Mouse (Mus musculus): ENCODE results near the gene Klhdc7b. TPM values are rescaled to one million over a fixed set of nuclear protein-coding genes. Genes with fewer than 3 reads are reported as not detected.

Klhdc7b gene
- 0.71 and 0.85 TPM in 2 replicates for polyA plus RNA-seq (2012; rRNA removed)

- Histone ChIP-seq H3K4me1 (ENCODE audit: control insufficient read depth, insufficient read depth, low read length) (no peaks in the 10 kb centered on the region), H3K27ac (ENCODE audit: insufficient read depth, low read length) (no peak within 1 kb of the TSS), H3K4me3 (ENCODE audit: insufficient read depth, low read length) (no peak within 1 kb of the TSS)
- TF ChIP-seq CTCF (IDR thresholded peaks at IDR 0.05; ENCODE audit: extremely low read depth, insufficient read depth, low read length) (no peak), POLR2A (IDR thresholded peaks at IDR 0.05; ENCODE audit: extremely low read depth, insufficient read depth, low read length) (no peak)
These were observed at the start of gene Klhdc7b for GRCm38 (mm10) chr15:89384617-89385016. TSS of gene Klhdc7b (plus strand) at chr15:89384917.

DNA sequence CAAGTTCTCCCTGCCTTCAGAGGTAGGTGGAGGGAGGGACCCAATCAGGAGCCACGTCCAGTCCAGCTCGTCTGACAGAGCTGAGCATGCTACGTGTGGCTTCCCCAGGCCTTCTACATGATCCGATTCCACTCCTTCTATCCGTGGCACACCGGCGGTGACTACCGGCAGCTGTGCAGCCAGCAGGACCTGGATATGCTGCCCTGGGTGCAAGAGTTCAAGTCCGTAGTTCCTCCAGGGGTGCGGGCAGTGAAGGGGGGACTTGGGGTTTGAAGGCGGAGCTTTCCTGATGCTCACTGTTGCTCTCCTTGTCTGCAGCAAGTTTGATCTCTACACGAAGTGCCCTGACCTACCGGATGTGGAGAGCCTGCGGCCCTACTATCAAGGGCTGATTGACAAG, 48.3 kb upstream of the Klhdc7b start:
- TF ChIP-seq POLR2A (IDR thresholded peaks at IDR 0.05; ENCODE audit: extremely low read depth, insufficient read depth, low read length) (no peak), CTCF (IDR thresholded peaks at IDR 0.05; ENCODE audit: extremely low read depth, insufficient read depth, low read length) (no peak)
- Histone ChIP-seq H3K27ac (ENCODE audit: insufficient read depth, low read length) (no peak overlapping the region), H3K4me1 (ENCODE audit: control insufficient read depth, insufficient read depth, low read length) (no peaks in the 10 kb centered on the region), H3K4me3 (ENCODE audit: insufficient read depth, low read length) (no peak overlapping the region)

GRCm38 (mm10) chr15:89339696-89340095, 45.0 kb upstream of the Klhdc7b start:
- Histone ChIP-seq H3K4me1 (ENCODE audit: control insufficient read depth, insufficient read depth, low read length) (no peaks in the 10 kb centered on the region), H3K27ac (ENCODE audit: insufficient read depth, low read length) (no peak overlapping the region), H3K4me3 (ENCODE audit: insufficient read depth, low read length) (no peak overlapping the region)
- no peak for TF ChIP-seq POLR2A (IDR thresholded peaks at IDR 0.05; ENCODE audit: extremely low read depth, insufficient read depth, low read length)
- TF ChIP-seq CTCF (IDR thresholded peaks at IDR 0.05; ENCODE audit: extremely low read depth, insufficient read depth, low read length) = no peak

DNA sequence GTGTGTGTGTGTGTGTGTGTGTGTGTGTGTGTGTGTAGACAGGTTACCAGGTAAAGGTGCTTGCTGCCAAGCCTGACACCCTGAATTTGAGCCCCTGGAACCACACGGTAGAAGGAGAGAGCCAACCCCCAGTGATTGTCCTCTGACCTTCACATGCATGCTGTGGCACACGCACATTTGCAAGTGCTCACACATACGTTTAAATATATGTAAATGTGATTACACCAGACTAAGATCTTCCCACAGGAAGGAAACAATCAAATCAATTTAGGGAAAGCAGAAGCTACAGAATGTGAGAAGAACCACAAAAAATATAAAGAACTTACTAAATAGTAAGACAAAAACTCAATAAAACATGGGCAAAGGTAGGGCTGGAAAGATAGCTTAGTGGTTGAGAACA, 44.6 kb upstream of the Klhdc7b start:
- Histone ChIP-seq H3K4me1 (ENCODE audit: control insufficient read depth, insufficient read depth, low read length) (no peaks in the 10 kb centered on the region), H3K4me3 (ENCODE audit: insufficient read depth, low read length) (no peak overlapping the region), H3K27ac (ENCODE audit: insufficient read depth, low read length) (no peak overlapping the region)
- TF ChIP-seq POLR2A (IDR thresholded peaks at IDR 0.05; ENCODE audit: extremely low read depth, insufficient read depth, low read length) (no peak), CTCF (IDR thresholded peaks at IDR 0.05; ENCODE audit: extremely low read depth, insufficient read depth, low read length) (no peak)

- TF ChIP-seq CTCF (IDR thresholded peaks at IDR 0.05; ENCODE audit: extremely low read depth, insufficient read depth, low read length) (no peak), POLR2A (IDR thresholded peaks at IDR 0.05; ENCODE audit: extremely low read depth, insufficient read depth, low read length) (no peak)
- no peaks in the 10 kb centered on the region for H3K4me1 ChIP-seq (ENCODE audit: control insufficient read depth, insufficient read depth, low read length)
These were observed 43.0 kb upstream of the Klhdc7b start for GRCm38 (mm10) chr15:89341678-89342077.

GRCm38 (mm10) chr15:89343325-89343724, 41.4 kb upstream of the Klhdc7b start:
- no peaks in the 10 kb centered on the region for H3K4me1 ChIP-seq (ENCODE audit: control insufficient read depth, insufficient read depth, low read length)
- no peak overlapping the region for H3K4me3 ChIP-seq (ENCODE audit: insufficient read depth, low read length)
- no peak for TF ChIP-seq CTCF (IDR thresholded peaks at IDR 0.05; ENCODE audit: extremely low read depth, insufficient read depth, low read length)
- TF ChIP-seq POLR2A (IDR thresholded peaks at IDR 0.05; ENCODE audit: extremely low read depth, insufficient read depth, low read length) = no peak
- H3K27ac ChIP-seq (ENCODE audit: insufficient read depth, low read length) = no peak overlapping the region

More at GRCm38 (mm10) chr15:89341678-89342077, 43.0 kb upstream of the Klhdc7b start:
- H3K4me3 ChIP-seq (ENCODE audit: insufficient read depth, low read length) = no peak overlapping the region
- H3K27ac ChIP-seq (ENCODE audit: insufficient read depth, low read length) = no peak overlapping the region

DNA sequence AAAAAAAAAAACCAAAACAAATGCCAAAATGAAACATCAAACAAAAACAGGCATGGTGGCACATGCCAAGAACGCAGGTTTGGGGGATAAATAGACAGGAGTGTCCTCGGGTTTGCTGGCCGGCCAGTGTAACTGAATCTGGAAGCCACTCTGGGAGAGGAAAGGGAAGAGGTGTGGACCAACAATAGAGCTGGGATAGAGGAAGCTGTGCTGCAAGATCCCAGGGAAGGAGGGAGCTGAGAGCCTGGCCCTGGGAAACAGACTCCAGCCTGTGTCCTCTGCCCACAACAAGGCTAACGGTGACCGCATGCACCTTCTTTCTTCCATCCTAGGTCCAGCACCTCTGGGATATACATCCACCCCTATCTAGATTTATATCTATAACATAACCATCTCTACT, 34.3 kb upstream of the Klhdc7b start:
- TF ChIP-seq CTCF (IDR thresholded peaks at IDR 0.05; ENCODE audit: extremely low read depth, insufficient read depth, low read length) = no peak
- TF ChIP-seq POLR2A (IDR thresholded peaks at IDR 0.05; ENCODE audit: extremely low read depth, insufficient read depth, low read length) = no peak
- H3K4me1 ChIP-seq (ENCODE audit: control insufficient read depth, insufficient read depth, low read length) = no peaks in the 10 kb centered on the region

GRCm38 (mm10) chr15:89351302-89351701, 33.4 kb upstream of the Klhdc7b start:
- H3K27ac ChIP-seq (ENCODE audit: insufficient read depth, low read length) = no peak overlapping the region
- no peak for TF ChIP-seq CTCF (IDR thresholded peaks at IDR 0.05; ENCODE audit: extremely low read depth, insufficient read depth, low read length)
- TF ChIP-seq POLR2A (IDR thresholded peaks at IDR 0.05; ENCODE audit: extremely low read depth, insufficient read depth, low read length) = no peak
- H3K4me1 ChIP-seq (ENCODE audit: control insufficient read depth, insufficient read depth, low read length) = no peaks in the 10 kb centered on the region
- no peak overlapping the region for H3K4me3 ChIP-seq (ENCODE audit: insufficient read depth, low read length)

More for the DNA sequence above, 34.3 kb upstream of the Klhdc7b start:
- Histone ChIP-seq H3K4me3 (ENCODE audit: insufficient read depth, low read length) (no peak overlapping the region), H3K27ac (ENCODE audit: insufficient read depth, low read length) (no peak overlapping the region)

- Histone ChIP-seq H3K27ac (ENCODE audit: insufficient read depth, low read length) (no peak overlapping the region), H3K4me3 (ENCODE audit: insufficient read depth, low read length) (no peak overlapping the region), H3K4me1 (ENCODE audit: control insufficient read depth, insufficient read depth, low read length) (no peaks in the 10 kb centered on the region)
- TF ChIP-seq CTCF (IDR thresholded peaks at IDR 0.05; ENCODE audit: extremely low read depth, insufficient read depth, low read length) (no peak), POLR2A (IDR thresholded peaks at IDR 0.05; ENCODE audit: extremely low read depth, insufficient read depth, low read length) (no peak)
These were observed 32.7 kb upstream of the Klhdc7b start for GRCm38 (mm10) chr15:89352054-89352453.

DNA sequence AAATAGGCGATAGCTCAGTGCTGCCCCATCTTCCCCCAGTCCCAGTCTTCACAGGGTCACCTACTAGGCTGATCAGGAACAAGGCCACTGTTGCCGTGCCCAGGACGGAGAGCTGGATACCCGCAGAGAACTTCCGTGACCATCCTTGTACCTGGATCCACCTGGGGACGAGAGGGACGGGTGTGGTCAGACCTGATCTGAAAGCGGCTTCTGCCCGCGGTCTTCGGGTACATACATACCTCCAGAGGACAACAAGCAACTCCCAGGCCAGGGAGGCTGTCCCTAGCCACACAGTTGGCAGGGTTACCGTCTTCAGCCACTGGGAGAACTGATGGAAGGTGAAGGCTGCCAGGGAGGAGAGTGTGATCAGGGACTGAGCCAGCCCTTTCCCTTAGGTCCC, 31.9 kb upstream of the Klhdc7b start:
- no peak overlapping the region for H3K4me3 ChIP-seq (ENCODE audit: insufficient read depth, low read length)
- H3K4me1 ChIP-seq (ENCODE audit: control insufficient read depth, insufficient read depth, low read length) = no peaks in the 10 kb centered on the region
- TF ChIP-seq POLR2A (IDR thresholded peaks at IDR 0.05; ENCODE audit: extremely low read depth, insufficient read depth, low read length) (no peak), CTCF (IDR thresholded peaks at IDR 0.05; ENCODE audit: extremely low read depth, insufficient read depth, low read length) (no peak)
- H3K27ac ChIP-seq (ENCODE audit: insufficient read depth, low read length) = no peak overlapping the region

Data from cortical plate, adult 2 months (tissue).